Mouse (Mus musculus): Measurements from ENCODE around the gene Cnnm3.
A peak's percentile ranks its signal among the peaks of the same experiment; 100 is the strongest.
"Not testable (repeated sequence)": the region's sequence is repeated elsewhere in the genome, so short reads cannot be mapped to it uniquely, and the experiment has no call there.

Gene Cnnm3

DNA sequence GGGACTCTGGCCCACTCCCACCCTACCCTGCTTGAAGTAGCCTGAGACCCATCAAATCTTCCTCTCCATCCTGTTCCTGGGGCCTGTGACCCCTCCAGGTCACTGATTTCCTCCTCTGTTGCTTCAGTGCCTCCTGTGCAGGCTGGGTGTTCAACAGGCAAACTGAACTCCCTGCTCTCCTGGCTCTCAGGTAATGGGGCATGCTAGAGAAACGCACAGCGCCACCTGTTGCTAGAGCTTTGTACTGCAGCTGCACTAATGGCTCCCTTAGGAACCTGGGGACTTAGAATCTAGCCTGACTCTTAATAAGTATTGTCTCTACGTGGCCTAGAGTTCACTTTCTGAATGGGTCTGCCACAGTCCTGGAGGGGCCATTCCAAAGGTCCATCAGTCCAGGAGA lies 10.4 kb upstream of the Cnnm3 start:
- DNase-seq, result peak; percentile 76

DNA sequence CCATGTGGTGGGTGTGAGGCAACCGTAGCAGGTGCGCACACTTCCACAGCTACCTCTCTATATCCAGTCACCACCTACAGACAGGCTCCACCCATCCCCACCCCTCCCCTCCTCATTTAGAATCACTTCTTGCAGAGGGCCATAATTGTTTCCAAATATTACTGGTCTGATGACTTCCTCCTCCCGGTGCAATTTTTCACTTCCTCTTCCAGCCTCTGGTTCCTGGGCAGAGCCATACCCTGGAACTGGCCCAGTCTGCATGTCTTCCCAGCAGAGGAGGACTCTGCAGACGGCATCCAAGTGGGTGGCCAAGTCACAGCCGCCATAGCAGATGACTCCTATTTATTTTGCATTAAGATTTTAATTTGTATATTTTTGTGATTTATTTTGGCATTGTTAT lies 3.4 kb upstream of the Cnnm3 start:
- DNase-seq, result no peak

DNA sequence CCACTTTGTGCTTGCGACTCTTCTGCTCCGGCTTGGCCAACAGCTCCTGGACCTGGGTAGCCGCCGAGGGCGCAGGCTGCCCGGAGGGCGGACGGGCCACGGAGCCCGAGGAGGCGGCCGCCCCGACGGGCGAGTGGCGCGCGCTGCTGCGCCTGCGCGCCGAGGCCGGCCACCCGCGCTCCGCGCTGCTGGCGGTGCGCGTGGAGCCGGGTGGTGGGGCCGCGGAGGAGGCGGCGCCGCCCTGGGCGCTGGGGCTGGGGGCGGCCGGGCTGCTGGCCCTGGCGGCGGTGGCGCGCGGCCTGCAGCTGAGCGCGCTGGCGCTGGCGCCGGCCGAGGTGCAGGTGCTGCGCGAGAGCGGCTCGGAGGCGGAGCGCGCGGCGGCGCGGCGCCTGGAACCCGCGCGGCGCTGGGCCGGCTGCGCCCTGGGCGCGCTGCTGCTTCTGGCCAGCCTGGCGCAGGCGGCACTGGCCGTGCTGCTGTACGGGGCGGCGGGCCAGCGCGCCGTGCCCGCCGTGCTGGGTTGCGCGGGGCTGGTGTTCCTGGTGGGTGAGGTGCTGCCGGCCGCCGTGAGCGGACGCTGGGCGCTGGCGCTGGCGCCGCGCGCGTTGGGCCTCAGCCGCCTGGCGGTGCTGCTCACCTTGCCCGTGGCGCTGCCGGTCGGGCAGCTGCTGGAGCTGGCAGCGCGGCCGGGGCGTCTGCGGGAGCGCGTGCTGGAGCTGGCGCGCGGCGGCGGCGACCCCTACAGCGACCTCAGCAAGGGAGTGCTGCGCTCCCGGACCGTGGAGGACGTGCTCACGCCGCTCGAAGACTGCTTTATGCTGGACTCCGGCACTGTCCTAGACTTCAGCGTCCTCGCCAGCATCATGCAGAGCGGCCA lies 660 bp downstream of the Cnnm3 start:
- DNase-seq, result peak; percentile 62

DNA sequence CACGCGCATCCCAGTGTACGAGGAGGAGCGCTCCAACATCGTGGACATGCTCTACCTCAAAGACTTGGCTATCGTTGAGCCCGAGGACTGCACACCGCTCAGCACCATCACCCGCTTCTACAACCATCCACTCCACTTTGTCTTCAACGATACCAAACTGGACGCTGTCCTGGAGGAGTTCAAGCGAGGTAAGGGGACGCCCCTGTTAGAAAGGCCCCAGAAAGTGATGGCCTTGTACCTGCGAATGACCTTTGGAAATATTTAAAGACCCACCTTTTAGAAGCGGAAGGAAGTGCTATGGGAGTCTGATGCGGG lies 1.3 kb downstream of the Cnnm3 start:
- no peak for DNase-seq

- peak; percentile 55 for DNase-seq
Observed at GRCm38 (mm10) chr1:36513310-36513709, 1.6 kb downstream of the Cnnm3 start.

DNA sequence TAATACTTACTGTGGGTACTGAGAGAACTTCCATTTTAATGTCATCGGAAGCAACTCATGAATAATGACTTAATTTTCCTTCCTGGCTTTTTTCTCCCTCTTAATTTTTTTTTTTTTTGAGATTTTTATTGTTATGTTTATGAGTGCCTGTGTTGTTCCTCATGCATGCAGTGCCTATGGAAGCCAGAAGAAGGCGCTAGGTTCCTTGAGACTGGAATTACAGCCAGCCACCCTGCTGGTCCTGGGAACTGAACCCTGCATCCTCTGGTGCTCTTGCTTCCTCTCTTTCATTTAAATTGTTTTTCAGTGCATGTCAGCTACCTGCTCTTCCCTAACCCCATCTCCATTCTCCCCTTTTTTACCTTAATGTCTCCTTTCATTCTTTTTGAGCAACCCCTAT lies 2.1 kb downstream of the Cnnm3 start:
- peak; percentile 55 for DNase-seq

GRCm38 (mm10) chr1:36518259-36518658 lies 6.6 kb downstream of the Cnnm3 start:
- no peak for DNase-seq

- no peak for DNase-seq
Observed at GRCm38 (mm10) chr1:36519626-36520025, 8.0 kb downstream of the Cnnm3 start.

DNA sequence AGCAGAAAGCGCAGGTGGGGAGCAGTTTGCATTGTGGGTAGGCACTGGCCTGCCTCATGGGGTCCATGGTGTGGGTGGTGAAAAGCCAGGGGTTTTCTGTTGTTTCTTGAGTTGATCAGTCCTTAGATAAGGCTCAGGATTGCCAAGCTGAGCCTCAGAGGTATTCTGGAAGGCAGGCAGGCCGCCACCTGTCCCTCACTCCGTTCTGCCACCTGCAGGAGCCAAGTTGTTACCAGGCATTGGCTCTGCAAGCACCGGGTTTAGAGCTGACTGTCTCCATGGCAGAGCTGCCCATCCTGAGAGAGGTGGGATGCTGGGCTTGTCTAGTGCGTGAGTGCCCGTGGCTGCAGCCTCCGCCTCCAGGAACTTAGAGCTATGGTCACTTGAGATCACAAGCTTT lies 10.5 kb downstream of the Cnnm3 start:
- no peak for DNase-seq

DNA sequence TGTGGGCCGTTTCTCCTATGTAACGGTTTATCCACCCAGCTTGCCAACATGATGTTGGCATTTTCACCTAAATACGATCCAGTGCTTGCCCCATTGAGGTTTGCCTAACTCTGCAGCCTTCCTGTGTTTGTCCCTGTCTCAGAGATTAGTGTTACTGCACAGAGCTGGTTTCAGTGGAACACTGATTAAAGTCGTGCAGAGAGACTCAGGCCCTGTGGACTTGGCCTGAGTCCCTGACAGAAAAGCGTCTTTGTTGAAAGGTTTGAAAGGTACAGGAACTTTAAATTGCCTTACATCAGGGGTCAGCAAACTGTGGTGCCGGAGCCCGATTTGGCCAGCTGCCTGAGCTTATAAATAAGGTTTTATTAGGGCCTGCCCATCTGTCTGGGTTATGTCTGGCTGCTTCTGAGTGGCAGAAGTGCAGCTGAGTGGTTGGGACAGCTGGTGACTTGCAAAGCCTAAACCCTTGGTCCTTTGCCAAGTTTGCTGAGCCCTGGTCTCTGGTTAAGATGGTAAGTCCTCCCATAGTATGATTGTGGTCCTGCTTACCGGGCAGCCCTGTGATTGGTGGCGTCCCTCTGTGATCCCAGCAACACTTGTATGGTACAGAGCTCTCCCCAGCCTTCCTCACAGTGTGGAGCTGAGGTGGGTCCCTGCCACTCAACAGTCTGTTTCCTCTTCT lies 11.8 kb downstream of the Cnnm3 start:
- DNase-seq, result no peak

DNA sequence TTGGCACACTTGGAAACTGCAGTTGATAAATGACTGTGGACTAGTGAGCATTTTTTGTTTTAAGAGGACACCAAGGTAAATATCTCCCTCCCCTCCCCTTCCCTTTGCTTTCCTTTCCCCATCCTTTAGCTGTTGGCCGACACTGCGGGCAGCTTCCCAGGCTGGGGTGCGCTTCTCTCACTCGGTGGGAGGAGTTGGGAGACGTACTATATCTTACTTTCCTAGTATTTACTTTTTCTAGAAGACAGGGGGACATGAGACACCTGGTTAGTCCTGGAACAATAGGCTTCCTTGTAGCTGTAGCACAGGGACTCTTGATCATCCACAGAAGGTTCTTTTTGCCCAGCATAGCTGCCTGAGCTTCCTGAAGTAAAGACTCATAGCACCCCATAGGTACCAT lies 12.4 kb downstream of the Cnnm3 start:
- no peak for DNase-seq

DNA sequence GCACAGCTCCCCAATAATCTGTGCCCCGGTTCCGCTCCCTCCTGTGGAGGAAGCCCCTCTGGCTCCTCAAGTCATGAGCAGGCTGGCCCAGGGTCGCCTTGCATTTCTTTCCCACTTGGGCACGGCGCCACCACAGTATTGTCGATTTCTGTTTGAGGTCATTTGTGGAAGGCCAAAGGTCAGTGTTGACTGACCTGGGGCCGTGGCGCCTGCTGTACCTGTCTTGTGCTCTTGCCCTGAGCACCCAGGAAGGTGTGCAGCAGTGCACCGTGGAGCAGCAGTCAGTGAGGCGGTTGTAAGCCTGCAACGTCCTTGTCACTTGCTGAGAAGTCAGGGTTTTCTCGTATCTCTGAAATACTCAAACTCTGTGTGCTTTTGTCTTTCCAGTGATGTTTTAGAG lies 14.1 kb downstream of the Cnnm3 start:
- no peak for DNase-seq

DNA sequence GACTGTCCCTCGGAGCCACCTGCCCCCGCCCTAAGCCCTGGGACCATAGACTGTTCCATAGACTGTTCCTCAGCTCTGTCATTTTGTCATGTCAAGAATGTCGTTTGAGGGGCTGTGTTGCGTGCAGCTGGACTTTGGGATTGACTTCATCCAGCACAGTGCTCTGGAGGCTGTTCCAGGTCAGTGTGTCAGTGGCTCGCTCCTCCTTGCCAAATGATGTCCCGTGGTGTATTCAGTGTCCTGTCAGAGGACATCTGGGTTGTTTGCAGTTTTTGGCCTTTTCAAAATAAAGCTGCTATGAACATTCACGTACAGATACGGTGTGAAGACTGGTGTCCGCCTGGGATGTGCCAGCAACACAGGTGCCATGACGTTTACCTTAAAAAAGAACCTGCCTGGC lies 15.2 kb downstream of the Cnnm3 start:
- no peak for DNase-seq

- no peak for DNase-seq
Observed at GRCm38 (mm10) chr1:36528351-36528750, 16.7 kb downstream of the Cnnm3 start.

DNA sequence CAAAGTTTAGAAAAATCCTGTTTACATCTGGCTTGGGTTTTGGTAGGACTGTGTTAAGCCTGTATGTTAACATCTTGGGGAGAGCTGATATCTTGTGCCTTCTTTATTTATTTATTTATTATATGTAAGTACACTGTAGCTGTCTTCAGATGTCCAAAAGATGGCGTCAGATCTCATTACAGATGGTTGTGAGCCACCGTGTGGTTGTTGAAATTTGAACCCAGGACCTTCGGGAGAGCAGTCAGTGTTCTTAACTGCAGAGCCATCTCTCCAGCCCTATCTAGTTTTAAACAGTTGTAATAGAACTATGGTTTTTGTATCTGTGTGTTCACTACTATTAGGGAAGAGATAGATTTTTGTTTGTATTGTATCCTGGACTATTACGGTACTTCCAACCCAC lies 17.6 kb downstream of the Cnnm3 start:
- DNase-seq, result no peak

GRCm38 (mm10) chr1:36529875-36530274 lies 18.2 kb downstream of the Cnnm3 start:
- DNase-seq, result no peak

- no peak for DNase-seq
Observed at GRCm38 (mm10) chr1:36530485-36530884, 18.8 kb downstream of the Cnnm3 start.

DNA sequence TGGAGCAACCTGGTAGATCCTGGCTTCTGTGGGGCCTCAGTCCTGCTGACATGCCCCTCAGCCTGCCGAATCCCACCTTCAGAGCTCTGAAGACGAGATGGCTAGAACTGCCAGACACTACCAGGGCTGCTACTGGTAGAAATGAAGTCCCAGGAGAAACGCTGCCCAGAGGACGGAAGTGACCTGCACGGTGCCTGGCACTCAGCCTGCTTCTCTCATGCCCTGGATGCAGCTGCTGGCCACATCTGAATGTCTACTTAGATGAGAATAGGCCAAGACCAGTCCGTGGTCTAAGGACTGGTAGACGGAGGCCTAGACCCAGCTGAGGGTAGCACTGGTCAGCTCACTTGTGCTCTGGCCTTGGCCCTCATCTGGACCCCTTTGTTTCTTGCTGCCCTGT lies 19.3 kb downstream of the Cnnm3 start:
- no peak for DNase-seq

DNA sequence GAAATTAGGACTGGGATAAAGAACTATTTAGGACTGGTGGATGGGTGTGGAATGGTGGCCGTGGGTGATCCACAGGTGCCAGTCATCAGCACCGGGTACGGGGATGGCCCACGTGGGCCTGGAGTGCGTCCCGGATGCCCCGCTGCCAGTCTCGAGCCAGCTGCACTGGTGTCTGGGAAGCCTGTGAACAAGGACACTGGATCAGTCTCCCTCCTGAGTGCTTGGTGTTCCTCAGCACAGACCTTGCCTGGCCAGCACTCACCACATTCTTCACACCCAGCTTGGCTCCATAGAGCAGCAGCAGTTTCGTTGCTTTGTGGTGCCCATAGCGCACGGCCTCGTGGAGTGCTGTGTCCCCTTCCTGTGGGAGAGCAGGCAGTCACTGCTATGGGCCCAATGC lies 19.8 kb downstream of the Cnnm3 start:
- DNase-seq, result no peak

GRCm38 (mm10) chr1:36533546-36533945 lies 21.9 kb downstream of the Cnnm3 start:
- no peak for DNase-seq

- DNase-seq, result peak; percentile 50
Observed at GRCm38 (mm10) chr1:36534595-36535058, 23.0 kb downstream of the Cnnm3 start.

- no peak for DNase-seq
Observed at GRCm38 (mm10) chr1:36535477-36536396, 24.1 kb downstream of the Cnnm3 start.

DNA sequence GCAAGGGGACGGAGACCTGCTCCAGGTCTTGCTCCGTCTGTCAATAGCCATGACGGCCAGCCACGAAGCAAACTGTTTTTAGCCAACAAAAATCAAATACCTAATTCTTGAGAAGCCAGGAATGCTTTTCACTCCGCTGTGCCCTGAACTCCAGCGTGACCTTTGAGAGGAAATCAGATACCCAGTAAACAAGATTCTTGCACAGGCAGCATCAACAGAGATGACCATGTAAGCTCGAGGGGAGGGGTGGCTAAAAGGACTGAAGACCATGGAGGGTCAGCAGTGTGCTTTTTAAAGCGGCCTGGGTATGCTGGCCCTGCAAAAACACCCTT lies 24.7 kb downstream of the Cnnm3 start:
- DNase-seq, result no peak

DNA sequence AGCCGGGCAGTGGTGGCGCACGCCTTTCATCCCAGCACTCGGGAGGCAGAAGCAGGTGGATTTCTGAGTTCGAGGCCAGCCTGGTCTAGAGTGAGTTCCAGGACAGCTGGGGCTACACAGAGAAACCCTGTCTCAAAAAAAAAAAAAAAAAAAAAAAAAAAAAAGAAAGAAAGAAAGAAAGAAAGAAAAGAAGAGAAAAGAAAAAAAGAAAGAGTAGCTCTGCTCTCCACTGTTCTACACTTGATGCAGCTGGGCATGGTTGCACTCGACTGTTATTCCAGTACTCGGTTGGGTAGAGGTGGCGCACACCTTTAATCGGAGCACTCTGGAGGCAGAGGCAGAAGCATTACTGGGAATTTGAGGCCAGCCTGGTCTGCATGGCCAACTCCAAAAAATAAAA lies 25.1 kb downstream of the Cnnm3 start, which contains the start of gene Ankrd23:
Ankrd23 (minus strand) TSS at position 101 of the 400 bp plus-strand sequence.
- DNase-seq, result not testable (repeated sequence)

Data from kidney, postnatal 14 days (tissue).